In genomic region chr9:20887704-20888385, GRCm38 (mm10) we compare ENCODE assay signal across 8 mouse cellular contexts. TPM values are rescaled to one million over a fixed set of nuclear protein-coding genes. Genes with fewer than 3 reads are reported as not detected.
A peak's percentile ranks its signal among the peaks of the same experiment; 100 is the strongest.
DNase-seq lines count a peak whose midpoint lies in the region; ATAC-seq and TF ChIP-seq lines count a peak whose summit lies in the region.

Gene Ppan (plus strand): TSS chr9:20888175.

- under 1% methylated on average over 41 of the region's 43 CpGs for WGBS in forebrain, embryonic 11.5 days
- WGBS in heart, embryonic 16.5 days = under 1% methylated on average over 43 of the region's 43 CpGs
- under 1% methylated on average over 43 of the region's 43 CpGs for WGBS in liver, embryonic 15.5 days (ENCODE audit: insufficient replicate concordance)
- WGBS in neural tube, embryonic 12.5 days = under 1% methylated on average over 43 of the region's 43 CpGs

- no peak for TF ChIP-seq EP300 in CH12.LX (IDR thresholded peaks at IDR 0.05; ENCODE audit: low read length)

- peak; percentile 93 for TF ChIP-seq POLR2A in CH12.LX (IDR thresholded peaks at IDR 0.05; ENCODE audit: low read depth, low read length)

- peak within 1 kb of the TSS; percentile 65 for H3K27ac ChIP-seq in CH12.LX (ENCODE audit: insufficient read depth, low read depth)
- peak within 1 kb of the TSS; percentile 89 for H3K27ac ChIP-seq in forebrain, embryonic 11.5 days (ENCODE audit: low read depth, low read length)
- peak within 1 kb of the TSS; percentile 93 for H3K27ac ChIP-seq in heart, embryonic 16.5 days (ENCODE audit: low read length)
- peak within 1 kb of the TSS; percentile 89 for H3K27ac ChIP-seq in liver, embryonic 15.5 days (replicated peaks)
- H3K27ac ChIP-seq in neural tube, embryonic 12.5 days = peak within 1 kb of the TSS; percentile 69; the same call in 1 of the 2 replicates

- in situ Hi-C loops in CH12.LX (cut with MboI; ENCODE audit: low pct_ligation_motif_present, low pct_unique_long_range_greater_than_20kb, low sequenced_read_pairs) = loop anchor here (10.0 kb wide), 1 partner anchor 257 kb away; the partner anchor contains the start of gene Cdc37

- TF ChIP-seq RAD21 in CH12.LX (IDR thresholded peaks at IDR 0.05; ENCODE audit: low read depth, low read length) = no peak

- peak; percentile 97 for DNase-seq in CH12.LX (ENCODE audit: extremely low read depth)
- DNase-seq in c-Kit-positive CD71-positive TER-119-negative erythroid progenitor cells, embryonic 14.5 days (ENCODE audit: low read depth) = peak; percentile 92
- DNase-seq in forebrain, embryonic 11.5 days (ENCODE audit: low spot score) = peak; percentile 95
- DNase-seq in kidney, postnatal 36 days = peak; percentile 97
- DNase-seq in telencephalon, adult 2 months (ENCODE audit: low read depth, low spot score) = peak; percentile 98

- peaks cover 24% of the 10 kb centered on the region for H3K79me2 ChIP-seq in CH12.LX (replicated peaks; ENCODE audit: control insufficient read depth, extremely low read depth, insufficient read depth, poor library complexity, severe bottlenecking)

- ATAC-seq in forebrain, embryonic 11.5 days (replicated peaks; ENCODE audit: low FRiP score) = peak; percentile 97
- peak; percentile 95 for ATAC-seq in heart, embryonic 16.5 days (replicated peaks; ENCODE audit: extremely low read depth, insufficient read depth, low FRiP score)
- peak; percentile 87 for ATAC-seq in liver, embryonic 15.5 days (ENCODE audit: insufficient read depth)
- ATAC-seq in neural tube, embryonic 12.5 days (ENCODE audit: low FRiP score, low read depth) = peak; percentile 97

- dilution Hi-C loops in CH12.LX (cut with MboI; ENCODE audit: extremely low pct_ligation_motif_present, extremely low pct_unique_long_range_greater_than_20kb, low sequenced_read_pairs) = no loop called here

- peak within 1 kb of the TSS; percentile 71 for H3K9ac ChIP-seq in CH12.LX (ENCODE audit: insufficient read depth, low read depth)
- H3K9ac ChIP-seq in forebrain, embryonic 11.5 days (ENCODE audit: low read length) = peak within 1 kb of the TSS; percentile 91
- H3K9ac ChIP-seq in heart, embryonic 16.5 days (ENCODE audit: low read length) = peak within 1 kb of the TSS; percentile 85
- peak within 1 kb of the TSS; percentile 74 for H3K9ac ChIP-seq in liver, embryonic 15.5 days
- peak within 1 kb of the TSS; percentile 83 for H3K9ac ChIP-seq in neural tube, embryonic 12.5 days

- H3K4me1 ChIP-seq in CH12.LX (ENCODE audit: control insufficient read depth in 1 of 2, insufficient read depth in 2 of 2) = peaks cover 5 to 40% of the 10 kb centered on the region in 2 experiments
- H3K4me1 ChIP-seq in forebrain, embryonic 11.5 days (replicated peaks; ENCODE audit: control insufficient read depth, insufficient read depth, low read length) = 0 out of 2 replicates have a peak, but pooled peaks cover 5% of the 10 kb centered on the region
- H3K4me1 ChIP-seq in heart, embryonic 16.5 days (ENCODE audit: control insufficient read depth, insufficient read depth, low read length) = peaks cover 5% of the 10 kb centered on the region
- H3K4me1 ChIP-seq in liver, embryonic 15.5 days (replicated peaks) = peaks cover 44% of the 10 kb centered on the region
- H3K4me1 ChIP-seq in neural tube, embryonic 12.5 days = peaks cover 6% of the 10 kb centered on the region; the same call in 1 of the 2 replicates

- peaks cover 35 to 36% of the 10 kb centered on the region in 2 experiments for H3K36me3 ChIP-seq in CH12.LX (replicated peaks in 1 of 2; ENCODE audit: control insufficient read depth in 1 of 2, insufficient read depth in 1 of 2, low read length in 1 of 2)
- peaks cover 17% of the 10 kb centered on the region for H3K36me3 ChIP-seq in forebrain, embryonic 11.5 days (ENCODE audit: control insufficient read depth, insufficient read depth, low read length)
- peaks cover 25% of the 10 kb centered on the region for H3K36me3 ChIP-seq in heart, embryonic 16.5 days (ENCODE audit: control insufficient read depth, insufficient read depth)
- peaks cover 37% of the 10 kb centered on the region for H3K36me3 ChIP-seq in liver, embryonic 15.5 days (replicated peaks)
- H3K36me3 ChIP-seq in neural tube, embryonic 12.5 days = peaks cover 36% of the 10 kb centered on the region

- peak within 1 kb of the TSS; percentile 37 for H3K4me2 ChIP-seq in CH12.LX (ENCODE audit: insufficient read depth, low read depth, poor library complexity, severe bottlenecking)
- H3K4me2 ChIP-seq in forebrain, embryonic 11.5 days (ENCODE audit: low read depth, low read length, severe bottlenecking) = peak within 1 kb of the TSS; percentile 68
- peak within 1 kb of the TSS; percentile 92 for H3K4me2 ChIP-seq in heart, embryonic 16.5 days (ENCODE audit: low read depth, low read length)
- H3K4me2 ChIP-seq in liver, embryonic 15.5 days = peak within 1 kb of the TSS; percentile 89
- peak within 1 kb of the TSS; percentile 86 for H3K4me2 ChIP-seq in neural tube, embryonic 12.5 days (replicated peaks)

- H3K27me3 ChIP-seq in CH12.LX (replicated peaks) = no peaks in the 10 kb centered on the region
- no peaks in the 10 kb centered on the region for H3K27me3 ChIP-seq in forebrain, embryonic 11.5 days (ENCODE audit: control insufficient read depth, insufficient read depth, low read length)
- H3K27me3 ChIP-seq in heart, embryonic 16.5 days (ENCODE audit: control insufficient read depth, insufficient read depth, low read length) = no peaks in the 10 kb centered on the region
- H3K27me3 ChIP-seq in liver, embryonic 15.5 days = no peaks in the 10 kb centered on the region
- H3K27me3 ChIP-seq in neural tube, embryonic 12.5 days (replicated peaks) = no peaks in the 10 kb centered on the region

- TF ChIP-seq CTCF in CH12.LX (conservative IDR thresholded peaks at IDR 0.05 in 1 of 2, IDR thresholded peaks at IDR 0.05 in 1 of 2; ENCODE audit: low read depth in 2 of 2, low read length in 2 of 2) = no peak

- H3K9me3 ChIP-seq in CH12.LX (replicated peaks; ENCODE audit: low read length) = peaks cover 5% of the 10 kb centered on the region
- no peaks in the 10 kb centered on the region for H3K9me3 ChIP-seq in forebrain, embryonic 11.5 days (ENCODE audit: control insufficient read depth, low read length)
- no peaks in the 10 kb centered on the region for H3K9me3 ChIP-seq in heart, embryonic 16.5 days (replicated peaks; ENCODE audit: control insufficient read depth, low read length)
- no peaks in the 10 kb centered on the region for H3K9me3 ChIP-seq in liver, embryonic 15.5 days (replicated peaks)
- H3K9me3 ChIP-seq in neural tube, embryonic 12.5 days = 0 out of 2 replicates have a peak, but pooled peaks cover 3% of the 10 kb centered on the region

- peak within 1 kb of the TSS; percentile 63 to 84 (median 79) for H3K4me3 ChIP-seq in CH12.LX (replicated peaks in 1 of 3; ENCODE audit: low read depth in 2 of 3, low read length in 2 of 3, poor library complexity in 1 of 3)
- H3K4me3 ChIP-seq in forebrain, embryonic 11.5 days (ENCODE audit: low read depth, low read length) = peak within 1 kb of the TSS; percentile 90
- H3K4me3 ChIP-seq in heart, embryonic 16.5 days (ENCODE audit: low read length) = peak within 1 kb of the TSS; percentile 84
- H3K4me3 ChIP-seq in liver, embryonic 15.5 days (replicated peaks) = peak within 1 kb of the TSS; percentile 82
- peak within 1 kb of the TSS; percentile 91 for H3K4me3 ChIP-seq in neural tube, embryonic 12.5 days

TF ChIP-seq in CH12.LX, 34 proteins besides CTCF, POLR2A, EP300 and RAD21 (continues in another document):
- TF ChIP-seq GABPA (IDR thresholded peaks at IDR 0.05; ENCODE audit: insufficient replicate concordance, low read depth, low read length) (peak; percentile 34; the same call in 1 of the 2 replicates), TCF12 (IDR thresholded peaks at IDR 0.05; ENCODE audit: low read depth, low read length) (peak; percentile 90), ZMIZ1 (IDR thresholded peaks at IDR 0.05; ENCODE audit: low read depth, low read length) (peak; percentile 90), JUND (conservative IDR thresholded peaks at IDR 0.05; ENCODE audit: low read depth, low read length) (peak; percentile 86), E2F4 (IDR thresholded peaks at IDR 0.05; ENCODE audit: insufficient replicate concordance, low read depth, low read length) (no peak), POLR2AphosphoS2 (IDR thresholded peaks at IDR 0.05; ENCODE audit: low read depth, low read length) (peak; percentile 92), SIN3A (IDR thresholded peaks at IDR 0.05; ENCODE audit: low read length) (peak; percentile 90), SMC3 (IDR thresholded peaks at IDR 0.05; ENCODE audit: low read depth, low read length) (no peak), USF2 (conservative IDR thresholded peaks at IDR 0.05; ENCODE audit: low read depth, low read length) (no peak), MAFK (IDR thresholded peaks at IDR 0.05; ENCODE audit: insufficient replicate concordance, low read length) (no peak), MEF2A (IDR thresholded peaks at IDR 0.05; ENCODE audit: borderline replicate concordance, low read depth, low read length) (no peak), ZKSCAN1 (IDR thresholded peaks at IDR 0.05; ENCODE audit: borderline replicate concordance, low read depth, low read length) (no peak), BHLHE40 (IDR thresholded peaks at IDR 0.05; ENCODE audit: low read depth, low read length) (peak; percentile 65), UBTF (IDR thresholded peaks at IDR 0.05; ENCODE audit: low read depth, low read length) (peak; percentile 55; the same call in 1 of the 2 replicates), ZC3H11A (IDR thresholded peaks at IDR 0.05; ENCODE audit: low read depth, low read length) (no peak), CHD2 (IDR thresholded peaks at IDR 0.05; ENCODE audit: low read length) (peak; percentile 67), IRF4 (IDR thresholded peaks at IDR 0.05; ENCODE audit: low read depth, low read length) (peak; percentile 69; the same call in 1 of the 2 replicates), TBP (conservative IDR thresholded peaks at IDR 0.05; ENCODE audit: low read depth, low read length) (peak; percentile 87), NELFE (IDR thresholded peaks at IDR 0.05; ENCODE audit: low read depth, low read length) (peak; percentile 92), MAZ (IDR thresholded peaks at IDR 0.05; ENCODE audit: low read depth, low read length) (0 out of 2 replicates have a peak, but pooled peaks have one; percentile 17), CHD1 (IDR thresholded peaks at IDR 0.05; ENCODE audit: low read depth, low read length) (no peak; the same call in 1 of the 2 replicates), HCFC1 (IDR thresholded peaks at IDR 0.05; ENCODE audit: low read depth, low read length) (peak; percentile 90)

RNA-seq across cellular contexts. Expression of gene Ppan, which starts in this region (rescaled TPM):
- total RNA-seq in CH12.LX (2012; rRNA removed) = 346 and 359 TPM in 2 replicates
- total RNA-seq in CH12.LX (2014; rRNA removed) = 242 and 272 TPM in 2 replicates
- 359 and 389 TPM in 2 replicates for polyA plus RNA-seq in CH12.LX (2012; ENCODE audit: insufficient read length, low read depth)
- polyA plus RNA-seq in forebrain, embryonic 11.5 days (2014; fragmentation: Nextera tagmentation; extraction: Ambion mirVana) = 71.2 and 75.1 TPM in 2 replicates
- polyA plus RNA-seq in heart, embryonic 16.5 days (2015; fragmentation: Nextera tagmentation; extraction: Ambion mirVana) = 36.4 and 44.3 TPM in 2 replicates
- 55.0 and 61.3 TPM in 2 replicates for polyA plus RNA-seq in liver, embryonic 15.5 days (2015; fragmentation: Nextera tagmentation; extraction: Ambion mirVana)
- polyA plus RNA-seq in neural tube, embryonic 12.5 days (2016; fragmentation: Nextera tagmentation; extraction: Ambion mirVana) = 54.1 and 58.6 TPM in 2 replicates

Comparison
In these comparisons a context has a peak if more than half of its experiments do, and no peak if none do; other contexts are left out.
1. Peak in every context shown above with its lines: DNase-seq, ATAC-seq, H3K4me3 ChIP-seq and H3K27ac ChIP-seq.
2. H3K4me2 ChIP-seq: peak in every context shown above with its lines; median percentile 92 in heart, embryonic 16.5 days; 89 in liver, embryonic 15.5 days; 86 in neural tube, embryonic 12.5 days; 68 in forebrain, embryonic 11.5 days; 37 in CH12.LX.